Mouse (Mus musculus): ENCODE measurements at regions not wholly inside any gene's neighbourhood (a gene's known extent, or its start where the extent isn't known, plus 50 kb on each side); places are given as distances from the start of the nearest gene placed in this dataset.

DNA sequence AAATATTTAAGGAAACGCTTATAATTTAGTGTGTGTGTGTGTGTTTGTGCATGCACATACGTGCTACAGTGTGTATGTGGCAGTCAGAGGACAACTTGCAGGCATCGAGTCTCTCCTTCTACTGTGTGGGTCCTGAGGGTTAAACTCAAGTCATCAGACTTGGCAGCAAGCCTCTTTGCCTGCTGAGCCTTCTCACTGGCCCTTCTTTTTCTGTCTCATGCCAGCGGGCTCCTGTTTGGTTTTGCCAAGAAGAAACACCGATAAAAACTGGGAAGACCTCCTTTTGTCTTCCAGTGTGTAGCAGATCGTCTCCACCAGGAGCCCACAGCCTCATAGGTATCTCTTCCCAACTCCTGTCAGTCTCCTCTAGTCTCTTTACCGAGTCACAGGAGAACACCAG lies 81.9 kb upstream of the Rbpj start:
- ATAC-seq = no peak

DNA sequence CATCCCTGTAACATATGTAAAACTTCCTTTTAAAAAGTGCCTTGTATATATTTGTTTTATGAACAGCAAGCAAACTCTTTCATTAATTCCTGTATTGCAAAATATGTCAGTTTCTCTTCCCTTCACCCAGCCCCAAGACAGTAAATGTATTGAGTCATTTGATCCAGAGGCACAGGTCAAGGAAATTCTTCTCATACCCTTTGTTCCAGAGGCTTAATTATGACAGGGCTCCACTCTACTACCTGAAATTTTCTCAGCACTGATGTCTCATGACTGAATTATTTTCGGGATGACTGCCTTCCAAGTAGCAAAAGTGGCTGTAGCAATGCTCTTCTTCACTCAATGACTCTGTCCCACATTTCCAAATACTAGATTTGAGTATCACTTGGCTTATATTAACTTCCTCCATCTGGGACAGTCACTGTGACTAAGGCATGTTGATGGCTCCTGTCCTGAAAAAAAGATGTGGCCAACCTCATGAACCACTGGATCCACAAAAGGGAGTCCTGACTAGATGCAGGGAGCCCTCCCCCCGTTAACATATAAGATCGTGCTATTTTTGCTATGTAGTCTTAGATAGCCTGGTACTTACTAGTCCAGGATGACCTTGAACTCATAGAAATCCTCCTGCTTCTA lies 80.3 kb upstream of the Rbpj start:
- ATAC-seq = no peak

- ATAC-seq = peak; percentile 46
Measured at GRCm38 (mm10) chr5:53393571-53393970, 72.4 kb upstream of the Rbpj start.

DNA sequence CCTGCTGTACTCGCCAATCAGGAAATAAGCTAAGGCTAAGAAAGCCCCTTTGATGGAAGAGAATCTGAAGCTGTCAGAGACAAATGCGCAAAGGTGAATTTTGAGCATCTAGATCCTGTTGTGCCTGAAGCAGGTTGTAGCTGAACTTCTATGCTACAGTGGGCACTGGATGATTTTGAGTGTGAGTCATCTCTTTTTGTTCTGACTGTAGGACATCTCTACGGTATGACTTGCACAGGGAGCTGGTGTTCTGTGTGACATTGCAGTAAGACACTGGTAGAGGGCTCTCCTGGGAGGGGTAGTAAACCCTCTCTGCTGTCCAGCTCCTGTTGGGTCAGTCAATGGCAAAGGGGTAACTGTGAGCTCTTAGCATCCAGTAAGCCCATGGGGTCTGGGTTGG lies 71.4 kb upstream of the Rbpj start:
- peak; percentile 37 for ATAC-seq

- ATAC-seq = no peak
Measured at GRCm38 (mm10) chr5:53398428-53399058, 67.4 kb upstream of the Rbpj start.

DNA sequence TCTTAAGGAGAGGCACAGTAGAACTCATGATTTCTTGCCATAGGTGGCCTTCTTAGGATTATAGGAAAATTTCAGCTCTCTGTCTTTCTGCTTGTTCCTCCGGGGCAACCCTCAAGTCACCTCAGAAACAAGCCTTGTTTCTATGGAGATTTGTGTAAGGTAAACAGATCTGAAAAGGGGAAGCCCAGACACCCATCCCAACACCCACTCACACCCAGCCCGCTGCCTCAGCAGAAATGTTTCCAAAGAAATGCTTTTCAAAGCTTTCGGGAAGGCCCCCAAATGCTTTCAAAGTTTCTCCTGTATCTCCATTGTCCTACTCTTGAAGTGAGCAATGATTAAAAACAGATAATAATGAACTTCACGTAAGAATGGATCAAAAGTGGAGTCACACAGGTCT lies 64.9 kb upstream of the Rbpj start:
- ATAC-seq = peak; percentile 62

DNA sequence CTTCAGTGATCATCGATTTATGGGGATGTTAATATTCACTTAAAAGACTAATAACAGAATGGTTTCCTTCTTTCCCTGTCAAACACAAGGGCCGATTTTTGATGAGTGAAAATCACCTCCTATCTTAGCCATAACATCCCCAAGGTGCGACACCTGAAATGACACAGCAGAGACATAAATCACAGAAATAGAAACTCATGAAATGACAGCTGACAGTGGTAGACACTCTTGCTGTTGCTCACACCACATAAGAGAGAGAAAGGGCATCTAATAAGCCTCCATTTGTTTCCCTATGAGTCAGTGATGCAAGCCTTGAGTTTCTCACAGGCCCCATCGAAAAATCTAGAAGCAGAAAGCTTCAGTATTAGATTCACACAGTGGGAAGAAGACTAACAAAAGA lies 63.9 kb upstream of the Rbpj start:
- peak; percentile 36 for ATAC-seq

DNA sequence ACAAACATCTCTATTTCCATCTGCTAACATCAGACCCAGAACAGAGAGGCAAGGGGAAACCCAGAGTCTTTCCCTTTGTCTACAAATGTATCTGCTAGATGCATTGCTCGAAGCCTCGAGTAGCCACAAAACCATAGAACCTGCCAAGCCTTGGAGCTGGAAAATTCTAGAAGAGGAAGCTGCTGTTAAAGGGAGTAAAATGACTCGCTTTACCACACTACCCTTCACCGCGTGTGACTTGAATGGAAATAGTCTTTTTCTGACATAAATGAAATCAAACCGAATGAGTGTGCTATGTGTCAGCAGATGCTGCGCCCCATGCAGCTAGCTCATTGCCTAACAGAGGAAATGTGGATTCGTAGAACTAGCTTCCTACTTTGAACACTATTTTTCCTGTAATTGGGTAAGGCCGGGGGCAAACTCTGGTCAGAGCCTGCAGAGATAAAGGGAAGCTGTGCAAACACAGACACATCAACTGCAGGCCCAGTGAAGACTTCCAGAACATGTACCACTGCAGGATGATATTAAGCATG lies 63.3 kb upstream of the Rbpj start:
- peak; percentile 66 for ATAC-seq

DNA sequence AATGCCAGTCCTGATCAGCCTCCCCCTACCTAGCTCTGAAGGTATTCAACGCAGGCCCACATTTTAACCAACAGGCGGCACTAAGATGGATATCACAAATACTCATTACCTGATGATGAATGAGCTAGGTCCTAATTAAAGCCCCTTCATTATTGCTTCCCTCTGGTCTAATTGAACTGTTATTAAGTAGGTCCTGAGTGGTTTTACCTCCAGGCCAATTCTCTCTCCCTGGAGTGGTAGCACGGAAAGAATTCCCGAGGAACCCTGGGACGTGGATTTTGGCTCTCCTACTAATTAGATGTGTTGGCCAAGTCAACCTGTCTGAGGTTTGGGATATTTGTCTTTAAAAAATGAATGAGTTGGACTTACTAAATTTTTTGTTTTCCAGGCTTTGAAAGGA lies 60.0 kb upstream of the Rbpj start:
- ATAC-seq = no peak

DNA sequence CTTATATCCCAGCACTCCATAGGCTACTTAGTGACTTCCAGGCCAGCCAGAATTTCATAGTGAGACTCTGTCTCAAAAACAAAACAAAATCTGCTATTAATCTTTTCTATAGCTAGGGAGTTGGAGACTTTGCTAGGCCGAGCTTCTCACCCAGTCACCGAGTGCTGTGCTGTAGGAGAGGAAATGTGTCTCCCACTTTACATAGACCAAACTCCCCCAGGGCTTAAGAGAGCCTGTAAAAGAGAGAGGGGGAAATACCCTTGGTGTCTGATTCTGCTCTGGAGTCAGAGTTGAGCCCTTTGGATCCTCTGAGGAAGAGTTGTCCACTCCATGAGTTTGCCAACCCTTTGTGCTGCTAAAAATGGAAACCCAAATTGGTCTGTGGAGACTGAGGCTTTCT lies 58.3 kb upstream of the Rbpj start:
- no peak for ATAC-seq

DNA sequence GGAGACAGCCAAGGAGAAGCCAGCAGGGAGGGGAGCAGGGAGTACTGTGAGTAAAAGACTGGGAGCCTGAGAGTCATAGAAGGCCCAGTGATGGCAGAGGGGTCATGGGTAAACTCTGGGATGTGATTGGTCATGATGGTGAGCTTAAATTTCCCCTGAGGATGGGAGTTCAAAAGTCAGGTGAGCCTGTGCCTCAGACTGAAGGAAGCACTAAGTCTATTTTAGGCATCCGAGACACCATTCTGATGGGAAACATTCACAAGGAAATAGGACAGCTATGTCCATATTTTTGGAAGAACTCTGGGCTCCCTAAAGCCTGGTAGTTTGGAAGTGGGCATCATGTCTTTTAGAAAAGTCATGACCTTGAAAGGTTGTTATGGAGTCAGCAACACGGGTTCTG lies 57.7 kb upstream of the Rbpj start:
- no peak for ATAC-seq

- ATAC-seq = peak; percentile 46
Measured at GRCm38 (mm10) chr5:53409740-53410139, 56.2 kb upstream of the Rbpj start.

- ATAC-seq = no peak
Measured at GRCm38 (mm10) chr5:53412391-53413075, 53.4 kb upstream of the Rbpj start.

DNA sequence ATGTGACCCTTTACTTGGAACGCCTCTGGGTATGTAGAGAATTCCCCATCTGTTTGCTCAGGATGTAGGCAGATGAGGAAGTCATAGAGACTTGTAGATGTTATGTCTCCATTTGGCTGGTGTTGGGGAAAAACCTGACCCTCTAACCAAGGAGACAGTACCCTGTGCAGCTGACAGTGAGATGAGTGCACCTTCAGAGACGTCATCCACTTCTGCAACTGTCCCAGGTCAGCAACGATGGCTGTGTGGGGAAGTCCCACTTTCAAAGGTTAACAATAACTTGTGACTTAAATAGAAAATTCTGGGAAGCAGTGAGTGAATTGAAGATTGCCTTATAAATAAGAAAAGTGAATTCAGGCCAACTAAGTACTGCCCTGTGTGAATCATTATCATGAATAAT lies 52.3 kb upstream of the Rbpj start:
- peak; percentile 50 for ATAC-seq

DNA sequence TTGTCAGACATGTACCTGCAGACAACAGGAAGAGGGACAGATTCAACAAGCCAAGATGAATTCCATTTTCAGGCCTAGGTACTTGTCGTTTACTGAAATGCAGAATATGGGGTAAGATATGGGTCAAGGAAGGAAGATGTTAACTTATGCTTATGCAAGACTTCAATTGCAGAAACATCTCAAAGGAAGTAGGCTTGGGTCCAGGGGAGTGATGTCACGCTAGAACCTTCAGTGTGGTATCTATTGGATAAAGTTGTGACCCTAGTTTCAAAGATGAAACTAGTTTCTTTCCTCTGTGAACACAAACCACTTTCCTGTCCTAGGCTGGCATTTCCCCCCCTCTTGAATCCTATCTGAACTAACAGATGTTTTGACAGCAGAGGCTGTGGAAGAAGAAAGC lies 50.5 kb upstream of the Rbpj start:
- no peak for ATAC-seq

Data from inflammation-experienced regulatory T-cells, adult 6 months (primary cell).